Mouse (Mus musculus) forebrain, postnatal 0 days (tissue): ENCODE measurements around the gene Mink1. TPM values are rescaled to one million over a fixed set of nuclear protein-coding genes. Genes with fewer than 3 reads are reported as not detected.

Experiments
- ATAC-seq: fragments of 200-750 bp; cut with Nextera tagmentation; 2 replicates; pipeline ENCODE4 v1.8.0; 2017; ENCODE audit warnings: mild to moderate bottlenecking, moderate library complexity
- DNase-seq: peaks from one replicate; pipeline ENCODE4 v3.0.0-alpha.2; 2015
- H3K27ac ChIP-seq: fragments of 300-500 bp; sonication (generic); 2 replicates; pipeline ENCODE4 v1.5.1; 2014; ENCODE audit warnings: low read depth, mild to moderate bottlenecking, antibody characterized with exemption, low read length, moderate library complexity, mixed read lengths
- H3K27me3 ChIP-seq: fragments of 300-500 bp; sonication (generic); 2 replicates; pipeline ENCODE4 v1.6.1; 2014; ENCODE audit warnings: mild to moderate bottlenecking, low read length, mixed read lengths; ENCODE audit not compliant: insufficient read depth
- H3K36me3 ChIP-seq: fragments of 300-500 bp; sonication (generic); 2 replicates; pipeline ENCODE4 v1.6.1; 2014; ENCODE audit warnings: mild to moderate bottlenecking, moderate library complexity; ENCODE audit not compliant: insufficient read depth
- H3K4me1 ChIP-seq: fragments of 300-500 bp; sonication (generic); 2 replicates; pipeline ENCODE4 v1.6.1; 2014; ENCODE audit warnings: antibody characterized with exemption; ENCODE audit not compliant: insufficient read depth
- H3K4me2 ChIP-seq: fragments of 300-500 bp; sonication (generic); 2 replicates; pipeline ENCODE4 v1.6.1; 2014; ENCODE audit warnings: low read depth, mild to moderate bottlenecking, moderate library complexity
- H3K4me3 ChIP-seq: fragments of 300-500 bp; sonication (generic); 2 replicates; pipeline ENCODE4 v1.5.1; 2014; ENCODE audit warnings: low read depth, low read length, mixed read lengths
- H3K9ac ChIP-seq: fragments of 300-500 bp; sonication (generic); 2 replicates; pipeline ENCODE4 v1.6.1; 2014; ENCODE audit warnings: mild to moderate bottlenecking
- H3K9me3 ChIP-seq: fragments of 300-500 bp; sonication (generic); 2 replicates; pipeline ENCODE4 v1.6.1; 2016; ENCODE audit warnings: low read length
- CTCF ChIP-seq: sonication (generic); IDR thresholded peaks from 2 replicates; pipeline ENCODE4 v1.5.1; 2016; ENCODE audit warnings: antibody characterized with exemption, control low read depth, low read depth
- WGBS: fragments of 180-500 bp; shearing (Covaris S2); extraction: QIAGEN DNeasy Blood & Tissue Kit; methylation state at CpG from one replicate; pipeline ENCODE4 v1.1.7; 2014; 5-methylcytosine and 5-hydroxymethylcytosine counted together
- polyA plus RNA-seq: library from polyadenylated mRNA; unstranded; fragments of >200 nt; fragmentation: Nextera tagmentation; extraction: Ambion mirVana; gene quantifications from 2 replicates; pipeline ENCODE4 v1.2.1, GENCODE M21; 2015
- total RNA-seq: library from RNA; depleted of rRNA; stranded (reverse); fragments of >200 nt; gene quantifications from 2 replicates; pipeline ENCODE4 v1.2.3, GENCODE M21; 2014; rRNA removed

Mink1 gene
- total RNA-seq: 63.5 and 81.2 TPM in 2 replicates
- 9.5 and 15.0 TPM in 2 replicates for polyA plus RNA-seq

- DNase-seq (peak; percentile 97), ATAC-seq (peak; percentile 93)
- Histone ChIP-seq H3K36me3 (0 out of 2 replicates have a peak, but pooled peaks cover 3% of the 10 kb centered on the region), H3K4me2 (peak within 1 kb of the TSS; percentile 85), H3K27ac (peak within 1 kb of the TSS; percentile 77), H3K9me3 (no peaks in the 10 kb centered on the region), H3K4me1 (peaks cover 20% of the 10 kb centered on the region; the same call in 1 of the 2 replicates), H3K9ac (peak within 1 kb of the TSS; percentile 92), H3K27me3 (no peaks in the 10 kb centered on the region), H3K4me3 (peak within 1 kb of the TSS; percentile 98)
- TF ChIP-seq CTCF: no peak; the same call in 1 of the 2 replicates
- under 1% methylated on average over 51 of the region's 57 CpGs for WGBS
These were observed at the start of gene Mink1 for GRCm38 (mm10) chr11:70562287-70562994. Gene Mink1 (plus strand): TSS chr11:70562881.

- 54% methylated on average over 11 of the region's 11 CpGs for WGBS
- Histone ChIP-seq H3K4me1 (no peaks in the 10 kb centered on the region), H3K36me3 (no peaks in the 10 kb centered on the region), H3K4me2 (no peak overlapping the region), H3K9ac (no peak overlapping the region), H3K27me3 (no peaks in the 10 kb centered on the region), H3K4me3 (no peak overlapping the region), H3K9me3 (no peaks in the 10 kb centered on the region), H3K27ac (no peak overlapping the region)
- TF ChIP-seq CTCF: no peak
- DNase-seq (no peak), ATAC-seq (no peak)
These were observed 49.2 kb upstream of the Mink1 start for GRCm38 (mm10) chr11:70513520-70513919.

- H3K27me3 ChIP-seq: no peaks in the 10 kb centered on the region
- WGBS: 90% methylated on average over 7 of the region's 7 CpGs
These were observed 48.4 kb upstream of the Mink1 start, which contains the start of gene Vmo1 for GRCm38 (mm10) chr11:70514288-70514687. Gene Vmo1 (minus strand): TSS chr11:70514616.

GRCm38 (mm10) chr11:70516352-70516751, 46.3 kb upstream of the Mink1 start:
- H3K27me3 ChIP-seq: no peaks in the 10 kb centered on the region
- H3K4me1 ChIP-seq: no peaks in the 10 kb centered on the region
- no peak overlapping the region for H3K4me2 ChIP-seq
- no peak overlapping the region for H3K9ac ChIP-seq
- no peaks in the 10 kb centered on the region for H3K36me3 ChIP-seq
- ATAC-seq: no peak
- peak; percentile 67 for DNase-seq
- no peak overlapping the region for H3K27ac ChIP-seq
- no peak overlapping the region for H3K4me3 ChIP-seq
- no peaks in the 10 kb centered on the region for H3K9me3 ChIP-seq
- 33% methylated on average over 2 of the region's 2 CpGs for WGBS
- peak; percentile 72 for TF ChIP-seq CTCF

More at GRCm38 (mm10) chr11:70514288-70514687, 48.4 kb upstream of the Mink1 start, which contains the start of gene Vmo1:
- H3K4me2 ChIP-seq: no peak within 1 kb of the TSS
- ATAC-seq: no peak
- H3K27ac ChIP-seq: no peak within 1 kb of the TSS
- no peak for DNase-seq
- no peak for TF ChIP-seq CTCF
- H3K36me3 ChIP-seq: no peaks in the 10 kb centered on the region
- no peak within 1 kb of the TSS for H3K4me3 ChIP-seq
- no peaks in the 10 kb centered on the region for H3K4me1 ChIP-seq
- no peak within 1 kb of the TSS for H3K9ac ChIP-seq
- H3K9me3 ChIP-seq: no peaks in the 10 kb centered on the region

GRCm38 (mm10) chr11:70518436-70518835, 44.2 kb upstream of the Mink1 start:
- Histone ChIP-seq H3K27ac (no peak overlapping the region), H3K4me2 (no peak overlapping the region), H3K36me3 (no peaks in the 10 kb centered on the region), H3K9ac (no peak overlapping the region), H3K9me3 (no peaks in the 10 kb centered on the region), H3K4me3 (no peak overlapping the region), H3K4me1 (no peaks in the 10 kb centered on the region), H3K27me3 (no peaks in the 10 kb centered on the region)
- no peak for DNase-seq
- WGBS: 66% methylated on average over 1 of the region's 1 CpGs
- no peak for ATAC-seq
- no peak for TF ChIP-seq CTCF

GRCm38 (mm10) chr11:70518923-70519322, 43.8 kb upstream of the Mink1 start, which contains the start of gene Gltpd2:
Gene Gltpd2 (plus strand): TSS chr11:70519196.
- Histone ChIP-seq H3K36me3 (no peaks in the 10 kb centered on the region), H3K27me3 (no peaks in the 10 kb centered on the region), H3K4me2 (peak within 1 kb of the TSS; percentile 39), H3K9me3 (no peaks in the 10 kb centered on the region), H3K4me1 (no peaks in the 10 kb centered on the region), H3K27ac (no peak within 1 kb of the TSS), H3K9ac (peak within 1 kb of the TSS; percentile 50), H3K4me3 (no peak within 1 kb of the TSS)
- ATAC-seq (no peak), DNase-seq (no peak)
- 82% methylated on average over 10 of the region's 10 CpGs for WGBS
- TF ChIP-seq CTCF: no peak

- no peaks in the 10 kb centered on the region for H3K9me3 ChIP-seq
- no peaks in the 10 kb centered on the region for H3K27me3 ChIP-seq
- 14% methylated on average over 41 of the region's 41 CpGs for WGBS
- peak overlapping the region; percentile 11 for H3K4me3 ChIP-seq
- peak overlapping the region; percentile 35; the same call in 1 of the 2 replicates for H3K27ac ChIP-seq
- ATAC-seq: peak; percentile 47; the same call in 1 of the 2 replicates
- DNase-seq: peak; percentile 30
- peak overlapping the region; percentile 50 for H3K9ac ChIP-seq
- peak overlapping the region; percentile 39 for H3K4me2 ChIP-seq
- peak; percentile 22; the same call in 1 of the 2 replicates for TF ChIP-seq CTCF
- no peaks in the 10 kb centered on the region for H3K36me3 ChIP-seq
- 0 out of 2 replicates have a peak, but pooled peaks cover 3% of the 10 kb centered on the region for H3K4me1 ChIP-seq
These were observed 42.4 kb upstream of the Mink1 start for GRCm38 (mm10) chr11:70520178-70520769.
